Mouse (Mus musculus): Measurements from ENCODE around the gene Rhoh.

The Rhoh gene

GRCm38 (mm10) chr5:65895764-65896163 lies 34.8 kb downstream of the Rhoh start:
- no peak for DNase-seq

DNA sequence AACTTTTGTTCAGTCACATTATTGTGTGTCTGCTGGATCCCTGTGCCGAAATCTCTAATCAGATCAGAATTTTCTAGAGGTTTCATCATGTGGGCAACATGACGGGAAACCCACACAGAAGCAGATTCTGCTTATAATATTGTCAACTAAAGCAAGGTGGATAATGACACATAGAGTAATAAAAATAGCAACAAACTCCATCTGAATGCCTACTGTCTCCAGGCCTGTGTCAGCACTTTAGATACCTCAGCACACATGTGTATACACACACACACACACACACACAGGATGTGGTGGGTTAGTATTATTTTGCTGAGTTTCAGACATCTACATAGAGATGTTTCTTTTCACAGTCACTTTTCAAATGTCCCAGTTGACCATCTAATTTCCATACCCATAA lies 36.7 kb downstream of the Rhoh start:
- no peak for DNase-seq

DNA sequence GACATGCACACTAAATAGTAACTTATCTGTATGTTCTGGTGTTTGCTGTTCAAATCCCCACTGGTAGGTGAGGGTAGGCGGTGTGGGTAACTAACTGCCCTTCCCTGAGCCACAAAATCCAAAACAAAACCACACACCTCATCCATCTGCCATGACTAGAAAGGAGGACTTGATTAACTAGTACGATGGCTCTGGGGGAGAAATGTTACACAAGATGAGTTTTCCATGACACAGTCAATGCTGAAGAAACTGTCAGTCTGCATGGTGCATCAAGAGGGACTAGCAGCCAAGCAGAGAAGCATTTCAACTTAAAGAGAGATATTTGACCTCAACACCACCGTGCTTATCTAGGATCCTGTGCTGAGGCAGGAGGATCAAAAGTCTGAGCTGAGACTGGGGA lies 37.7 kb downstream of the Rhoh start:
- no peak for DNase-seq

DNA sequence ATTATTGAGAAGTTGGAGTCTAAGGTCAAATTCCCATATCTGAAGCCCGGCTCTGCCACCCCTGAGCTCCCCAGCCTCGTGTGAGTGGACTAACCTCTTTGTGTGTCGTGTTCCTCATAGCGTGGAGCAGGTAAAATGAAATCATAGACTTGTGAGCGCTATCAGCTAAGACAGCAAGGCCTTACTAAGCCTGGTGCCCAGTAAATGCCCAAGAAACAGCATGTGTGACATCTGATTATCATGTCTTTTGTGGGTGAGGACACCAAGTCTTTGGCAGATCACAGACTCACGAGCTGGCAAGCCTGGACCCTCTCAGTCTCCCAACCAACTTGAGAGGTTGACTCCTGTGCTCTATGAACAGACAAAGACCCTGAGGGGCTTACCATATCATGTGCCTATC lies 39.1 kb downstream of the Rhoh start:
- DNase-seq: no peak

DNA sequence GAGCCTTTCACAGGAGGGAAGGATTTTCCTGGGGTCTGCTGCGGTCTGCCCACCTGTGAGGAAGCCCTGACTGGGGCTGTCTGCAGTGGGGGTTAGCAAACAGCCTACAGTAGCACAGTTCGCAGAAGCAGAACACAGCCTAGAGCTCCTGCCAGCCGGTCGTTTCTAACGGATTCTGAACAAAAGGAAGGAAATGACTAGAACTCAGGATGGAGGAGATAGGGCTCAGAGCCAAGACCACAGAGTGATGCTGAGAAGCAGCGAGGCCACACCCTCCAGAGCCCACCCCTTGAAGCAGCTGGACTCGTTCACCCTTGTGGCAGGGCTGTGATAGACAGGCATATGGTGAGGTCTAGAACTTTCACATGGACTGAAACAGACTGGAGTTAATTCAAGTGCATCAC lies 39.9 kb downstream of the Rhoh start:
- no peak for DNase-seq

GRCm38 (mm10) chr5:65901868-65902418 lies 40.9 kb downstream of the Rhoh start:
- no peak for DNase-seq

DNA sequence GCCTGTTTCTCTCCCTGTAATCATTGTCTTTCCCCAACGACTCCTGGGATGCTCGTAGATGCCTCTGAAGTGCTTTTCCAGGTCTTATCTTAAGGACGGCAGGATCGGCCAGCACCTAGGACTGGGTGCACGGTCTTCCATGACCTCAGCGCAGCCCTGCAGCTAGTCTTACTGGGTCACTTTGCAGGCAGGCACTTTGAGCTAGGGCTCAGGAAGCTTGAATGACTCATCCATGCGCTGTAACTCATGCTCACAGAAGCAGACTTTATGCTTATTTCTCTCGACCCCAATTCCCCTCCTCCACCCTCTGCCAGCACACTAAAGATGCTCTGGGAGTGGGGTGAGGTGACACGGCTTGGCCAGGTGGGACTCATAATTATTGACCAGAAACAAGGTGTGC lies 41.8 kb downstream of the Rhoh start:
- no peak for DNase-seq

DNA sequence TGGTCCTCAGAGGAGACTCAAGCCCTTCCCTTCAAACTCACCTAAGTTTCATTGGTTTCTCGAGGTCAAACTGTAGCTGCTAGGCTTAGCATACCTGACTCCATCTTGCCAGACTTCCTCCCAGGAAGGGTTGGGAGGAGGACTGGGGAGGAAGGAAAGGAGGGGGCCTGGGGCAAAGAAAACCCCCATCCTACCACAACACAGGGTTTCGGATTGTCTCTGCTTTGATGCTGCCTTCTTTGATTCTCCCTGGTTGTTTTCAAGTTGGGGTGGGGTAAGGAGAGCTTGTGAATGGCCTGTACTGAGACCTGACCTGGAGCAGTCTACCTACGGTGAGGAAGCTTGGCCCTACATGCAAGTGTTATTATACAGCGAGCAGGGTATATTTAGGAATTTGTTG lies 43.5 kb downstream of the Rhoh start:
- no peak for DNase-seq

- DNase-seq: no peak
Observed at GRCm38 (mm10) chr5:65908751-65909150, 47.7 kb downstream of the Rhoh start.

- DNase-seq: no peak
Observed at GRCm38 (mm10) chr5:65909321-65909720, 48.3 kb downstream of the Rhoh start.

DNA sequence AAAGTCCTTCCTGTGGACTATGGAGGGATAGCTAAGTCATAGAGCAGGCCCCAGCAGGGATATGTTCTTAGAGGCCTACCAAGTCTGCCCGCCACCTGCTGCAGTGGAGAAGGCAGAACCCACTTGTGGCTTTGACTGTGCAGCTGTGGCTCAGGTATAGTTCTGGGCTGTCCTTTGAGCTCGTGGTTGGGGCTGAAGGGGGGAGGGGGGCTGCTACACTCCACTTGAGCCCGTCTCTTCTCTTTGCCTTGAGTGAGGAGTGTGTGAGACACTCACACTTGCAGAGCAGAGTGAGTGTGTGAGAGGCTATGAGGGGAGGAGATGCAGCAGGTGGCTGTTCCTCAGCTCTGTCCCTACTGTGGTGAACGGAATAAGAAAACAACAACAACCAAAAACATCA lies 49.4 kb downstream of the Rhoh start:
- no peak for DNase-seq

GRCm38 (mm10) chr5:65911676-65912075 lies 50.7 kb downstream of the Rhoh start:
- DNase-seq: no peak

DNA sequence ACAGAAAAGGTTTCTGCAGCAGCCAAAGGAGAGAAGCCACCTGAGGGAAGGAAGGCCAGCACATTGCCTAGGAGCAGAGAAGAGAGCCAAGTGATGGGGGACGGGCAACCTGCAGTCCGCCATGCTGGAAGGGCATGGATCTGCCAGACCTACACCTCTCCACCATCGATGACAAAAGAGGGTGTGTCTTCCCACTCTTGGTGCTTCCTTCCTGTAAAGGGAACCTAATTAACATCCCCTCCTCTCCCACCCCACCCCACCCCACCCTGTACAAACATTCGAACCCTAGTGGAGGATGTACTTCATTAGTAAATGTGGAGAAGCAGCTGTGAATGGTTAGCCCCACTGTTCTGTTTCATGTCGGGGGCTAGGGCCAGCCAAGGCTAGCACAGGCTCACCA lies 51.2 kb downstream of the Rhoh start:
- DNase-seq: no peak

DNA sequence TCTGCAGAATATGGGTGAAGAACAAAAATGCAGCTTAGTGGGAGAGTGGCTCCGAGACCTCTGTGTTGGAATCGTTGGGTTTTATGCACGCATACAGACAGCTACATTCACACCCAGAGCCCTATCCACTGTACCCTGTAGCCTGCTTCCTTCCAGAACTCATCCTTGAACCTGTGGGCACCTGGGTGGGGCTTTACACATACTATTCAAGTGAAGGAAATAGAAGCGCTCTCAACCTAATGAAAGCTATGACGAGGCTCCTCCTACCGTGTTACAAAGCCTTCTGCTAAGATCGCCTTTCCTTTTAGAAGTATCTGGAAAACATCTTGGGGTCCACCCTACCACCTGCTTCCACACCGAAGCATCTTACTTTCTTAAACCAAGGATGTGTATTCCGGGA lies 52.1 kb downstream of the Rhoh start:
- DNase-seq: no peak

- DNase-seq: no peak
Observed at GRCm38 (mm10) chr5:65914342-65914741, 53.3 kb downstream of the Rhoh start.

GRCm38 (mm10) chr5:65916930-65917329 lies 55.9 kb downstream of the Rhoh start:
- DNase-seq: no peak

GRCm38 (mm10) chr5:65918601-65919000 lies 57.6 kb downstream of the Rhoh start:
- no peak for DNase-seq

DNA sequence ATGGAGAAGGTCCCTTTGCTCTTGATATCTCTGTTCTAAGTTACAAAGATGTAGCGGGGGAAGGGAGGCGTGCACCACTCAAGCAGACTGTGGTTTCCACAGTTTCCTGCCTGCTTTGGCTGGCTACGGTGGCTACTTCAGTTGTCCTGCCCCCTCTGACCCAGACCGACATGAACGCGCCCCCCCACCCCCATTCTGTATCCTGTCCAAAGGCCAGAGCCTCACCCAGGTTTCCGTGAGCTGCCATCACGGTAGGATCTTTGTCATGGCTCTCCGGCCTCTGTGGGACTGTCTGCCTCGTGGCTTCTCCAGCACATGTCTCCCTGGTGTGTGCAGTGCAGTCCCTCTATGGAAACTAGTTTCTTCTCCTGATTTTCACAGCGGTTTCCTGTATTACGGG lies 58.3 kb downstream of the Rhoh start:
- no peak for DNase-seq

GRCm38 (mm10) chr5:65919904-65920303 lies 58.9 kb downstream of the Rhoh start:
- no peak for DNase-seq

- DNase-seq: no peak
Observed at GRCm38 (mm10) chr5:65920701-65921426, 59.9 kb downstream of the Rhoh start.

GRCm38 (mm10) chr5:65921477-65922138 lies 60.6 kb downstream of the Rhoh start:
- DNase-seq: no peak

DNA sequence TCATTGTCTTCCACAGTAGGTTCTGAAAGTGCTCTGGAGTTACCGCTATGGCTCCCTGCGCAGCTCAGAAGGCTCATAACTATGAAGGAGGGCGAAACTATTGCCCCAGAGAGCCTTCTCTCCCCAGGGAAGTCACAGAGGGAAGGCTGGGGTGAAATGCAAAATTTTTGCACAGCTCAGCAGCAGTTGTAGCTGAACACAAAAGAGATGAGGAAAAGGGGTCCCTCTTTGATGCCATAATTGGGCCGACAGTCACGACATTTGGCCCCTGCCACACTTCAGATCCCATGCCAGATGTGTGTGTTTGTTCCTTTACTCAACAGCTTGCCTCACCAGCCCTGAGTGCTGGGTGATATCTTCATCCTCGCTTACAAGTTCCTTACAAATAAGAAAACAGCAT lies 65.7 kb downstream of the Rhoh start:
- DNase-seq: no peak

DNA sequence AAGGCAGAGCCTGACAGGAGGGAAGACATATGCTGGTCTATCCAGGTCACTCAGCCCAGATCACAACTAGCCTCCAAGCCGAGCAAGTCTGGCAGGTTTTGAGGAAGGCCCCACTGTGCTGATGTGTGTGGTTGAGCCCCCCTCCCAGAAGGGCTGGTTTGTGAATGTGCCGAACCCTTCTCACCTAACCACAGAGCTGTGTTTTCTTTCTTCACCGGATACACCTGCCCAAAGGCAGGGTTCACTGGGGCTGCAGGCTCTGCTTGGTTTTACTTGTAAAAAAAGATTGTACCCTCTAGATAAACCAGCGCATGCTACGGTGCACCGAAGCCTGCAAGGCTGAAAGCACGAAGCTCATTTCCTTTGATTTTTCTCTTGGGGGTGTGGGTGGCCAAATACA lies 68.1 kb downstream of the Rhoh start:
- DNase-seq: no peak

GRCm38 (mm10) chr5:65930171-65930570 lies 69.2 kb downstream of the Rhoh start:
- DNase-seq: no peak

GRCm38 (mm10) chr5:65933258-65933657 lies 72.2 kb downstream of the Rhoh start:
- DNase-seq: no peak
